Mouse (Mus musculus): Measurements from ENCODE around the gene Kctd2.

DNA sequence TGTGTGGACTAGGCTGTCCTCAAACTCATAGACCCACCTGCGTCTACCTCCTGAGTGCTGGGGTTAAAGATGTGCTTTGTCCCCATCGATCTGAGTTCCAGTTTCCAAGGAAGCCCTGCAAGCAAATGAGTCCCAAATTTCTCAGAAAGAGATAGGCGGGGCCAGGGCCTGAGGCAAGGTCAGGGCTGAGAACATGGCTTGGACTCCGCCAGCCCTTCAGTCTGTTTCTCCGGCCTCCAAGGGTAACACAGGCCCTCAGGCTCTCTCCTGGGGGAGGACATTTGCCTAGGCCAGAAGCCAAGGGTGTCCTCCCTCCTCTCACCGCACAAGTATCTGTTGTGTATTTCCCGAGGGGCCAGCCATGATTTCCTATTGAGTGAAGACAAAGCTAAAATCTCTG is 52.3 kb downstream of the Kctd2 start:
- TF ChIP-seq ZC3H11A (IDR thresholded peaks at IDR 0.05; ENCODE audit: borderline replicate concordance, low read depth, low read length) = no peak
- no peak for TF ChIP-seq CHD2 (IDR thresholded peaks at IDR 0.05; ENCODE audit: low read depth, low read length)

All from ES-E14 (cell line).